Mouse (Mus musculus) hindbrain, embryonic 13.5 days (tissue): ENCODE data around the gene P2rx7. TPM values are rescaled to one million over a fixed set of nuclear protein-coding genes. Genes with fewer than 3 reads are reported as not detected.
A peak's percentile ranks its signal among the peaks of the same experiment; 100 is the strongest.

Experiments
- ATAC-seq: fragments of 200-750 bp; cut with Nextera tagmentation; 2 replicates; pipeline ENCODE4 v1.8.0; 2017; ENCODE audit warnings: moderate TSS enrichment; ENCODE audit not compliant: low FRiP score
- H3K27ac ChIP-seq: fragments of 300-500 bp; sonication (generic); 2 replicates; pipeline ENCODE4 v1.5.1; 2015; ENCODE audit warnings: inconsistent platforms, mild to moderate bottlenecking, moderate library complexity
- H3K27me3 ChIP-seq: fragments of 300-500 bp; sonication (generic); 2 replicates; pipeline ENCODE4 v1.6.1; 2015; ENCODE audit warnings: mild to moderate bottlenecking, inconsistent platforms
- H3K36me3 ChIP-seq: fragments of 300-500 bp; sonication (generic); 2 replicates; pipeline ENCODE4 v1.6.1; 2015; ENCODE audit warnings: mild to moderate bottlenecking, inconsistent platforms
- H3K4me1 ChIP-seq: fragments of 300-500 bp; sonication (generic); replicated peaks from 2 replicates; pipeline ENCODE4 v1.6.1; 2015; ENCODE audit warnings: inconsistent platforms
- H3K4me2 ChIP-seq: fragments of 300-500 bp; sonication (generic); 2 replicates; pipeline ENCODE4 v1.6.1; 2015; ENCODE audit warnings: inconsistent platforms, mild to moderate bottlenecking, moderate library complexity
- H3K4me3 ChIP-seq: fragments of 300-500 bp; sonication (generic); 2 replicates; pipeline ENCODE4 v1.5.1; 2015; ENCODE audit warnings: mild to moderate bottlenecking, inconsistent platforms
- H3K9ac ChIP-seq: fragments of 300-500 bp; sonication (generic); 2 replicates; pipeline ENCODE4 v1.6.1; 2015; ENCODE audit warnings: mild to moderate bottlenecking, inconsistent platforms
- H3K9me3 ChIP-seq: fragments of 300-500 bp; sonication (generic); 2 replicates; pipeline ENCODE4 v1.6.1; 2016; ENCODE audit warnings: inconsistent platforms
- WGBS: fragments of 180-500 bp; shearing (Covaris S2); methylation state at CpG from one replicate; pipeline ENCODE4 v1.1.7; 2015; 5-methylcytosine and 5-hydroxymethylcytosine counted together
- polyA plus RNA-seq: library from polyadenylated mRNA; unstranded; fragments of >200 nt; fragmentation: Nextera tagmentation; extraction: Ambion mirVana; gene quantifications from 2 replicates; pipeline ENCODE4 v1.2.1, GENCODE M21; 2015

Gene P2rx7
- polyA plus RNA-seq, 1 experiment from 2014 or later = 6.5 TPM

- 91% methylated on average over 5 of the region's 5 CpGs for WGBS
- Histone ChIP-seq H3K4me1 (peaks cover 8% of the 10 kb centered on the region; the same call in 1 of the 2 replicates), H3K4me2 (no peak overlapping the region), H3K4me3 (no peak overlapping the region), H3K27me3 (no peaks in the 10 kb centered on the region), H3K9me3 (no peaks in the 10 kb centered on the region), H3K9ac (no peak overlapping the region), H3K27ac (no peak overlapping the region), H3K36me3 (no peaks in the 10 kb centered on the region)
- no peak for ATAC-seq
These were observed 28.6 kb downstream of the P2rx7 start for GRCm38 (mm10) chr5:122672298-122672697.

GRCm38 (mm10) chr5:122676002-122676401 is 32.3 kb downstream of the P2rx7 start:
- ATAC-seq = no peak
- peaks cover 4% of the 10 kb centered on the region; the same call in 1 of the 2 replicates for H3K4me1 ChIP-seq
- no peak overlapping the region for H3K4me3 ChIP-seq
- no peak overlapping the region for H3K27ac ChIP-seq
- no peaks in the 10 kb centered on the region for H3K36me3 ChIP-seq
- H3K4me2 ChIP-seq = no peak overlapping the region
- no peaks in the 10 kb centered on the region for H3K27me3 ChIP-seq
- no peak overlapping the region for H3K9ac ChIP-seq
- no peaks in the 10 kb centered on the region for H3K9me3 ChIP-seq
- WGBS = 90% methylated on average over 8 of the region's 8 CpGs

GRCm38 (mm10) chr5:122677983-122678382 is 34.3 kb downstream of the P2rx7 start:
- 94% methylated on average over 9 of the region's 9 CpGs for WGBS
- Histone ChIP-seq H3K4me1 (peaks cover 4% of the 10 kb centered on the region; the same call in 1 of the 2 replicates), H3K9ac (no peak overlapping the region), H3K36me3 (no peaks in the 10 kb centered on the region), H3K27me3 (no peaks in the 10 kb centered on the region), H3K9me3 (no peaks in the 10 kb centered on the region), H3K4me3 (no peak overlapping the region), H3K27ac (no peak overlapping the region), H3K4me2 (no peak overlapping the region)
- ATAC-seq = no peak

GRCm38 (mm10) chr5:122679881-122680280 is 36.2 kb downstream of the P2rx7 start:
- H3K27me3 ChIP-seq = no peaks in the 10 kb centered on the region
- H3K4me2 ChIP-seq = no peak overlapping the region
- H3K9me3 ChIP-seq = no peaks in the 10 kb centered on the region
- no peak overlapping the region for H3K4me3 ChIP-seq
- no peak overlapping the region for H3K9ac ChIP-seq
- H3K36me3 ChIP-seq = no peaks in the 10 kb centered on the region
- H3K27ac ChIP-seq = no peak overlapping the region
- H3K4me1 ChIP-seq = no peaks in the 10 kb centered on the region
- WGBS = 89% methylated on average over 8 of the region's 8 CpGs
- ATAC-seq = no peak

GRCm38 (mm10) chr5:122681276-122681675 is 37.6 kb downstream of the P2rx7 start:
- ATAC-seq = no peak
- 85% methylated on average over 12 of the region's 12 CpGs for WGBS
- H3K4me1 ChIP-seq = no peaks in the 10 kb centered on the region
- no peak overlapping the region for H3K27ac ChIP-seq
- no peak overlapping the region for H3K4me3 ChIP-seq
- no peaks in the 10 kb centered on the region for H3K36me3 ChIP-seq
- H3K9ac ChIP-seq = no peak overlapping the region
- no peaks in the 10 kb centered on the region for H3K9me3 ChIP-seq
- no peak overlapping the region for H3K4me2 ChIP-seq
- no peaks in the 10 kb centered on the region for H3K27me3 ChIP-seq

GRCm38 (mm10) chr5:122683926-122684325 is 40.2 kb downstream of the P2rx7 start:
- Histone ChIP-seq H3K9ac (no peak overlapping the region), H3K27ac (no peak overlapping the region), H3K4me2 (no peak overlapping the region), H3K36me3 (no peaks in the 10 kb centered on the region), H3K9me3 (no peaks in the 10 kb centered on the region), H3K4me3 (no peak overlapping the region), H3K4me1 (no peaks in the 10 kb centered on the region), H3K27me3 (no peaks in the 10 kb centered on the region)
- 78% methylated on average over 10 of the region's 10 CpGs for WGBS
- ATAC-seq = no peak

GRCm38 (mm10) chr5:122687391-122687790 is 43.7 kb downstream of the P2rx7 start:
- 95% methylated on average over 4 of the region's 4 CpGs for WGBS

GRCm38 (mm10) chr5:122689153-122689552 is 45.4 kb downstream of the P2rx7 start:
- WGBS = 93% methylated on average over 7 of the region's 7 CpGs
- H3K27me3 ChIP-seq = no peaks in the 10 kb centered on the region
- peaks cover 8% of the 10 kb centered on the region; the same call in 1 of the 2 replicates for H3K4me1 ChIP-seq
- H3K27ac ChIP-seq = no peak overlapping the region
- no peak overlapping the region for H3K9ac ChIP-seq
- no peak overlapping the region for H3K4me2 ChIP-seq
- H3K9me3 ChIP-seq = no peaks in the 10 kb centered on the region
- no peak overlapping the region for H3K4me3 ChIP-seq
- no peaks in the 10 kb centered on the region for H3K36me3 ChIP-seq
- no peak for ATAC-seq

More at GRCm38 (mm10) chr5:122687391-122687790, 43.7 kb downstream of the P2rx7 start:
- Histone ChIP-seq H3K9ac (no peak overlapping the region), H3K27me3 (no peaks in the 10 kb centered on the region), H3K4me2 (no peak overlapping the region), H3K4me3 (no peak overlapping the region), H3K27ac (no peak overlapping the region), H3K4me1 (no peaks in the 10 kb centered on the region), H3K36me3 (no peaks in the 10 kb centered on the region), H3K9me3 (no peaks in the 10 kb centered on the region)
- no peak for ATAC-seq

GRCm38 (mm10) chr5:122690486-122690885 is 46.8 kb downstream of the P2rx7 start:
- 48% methylated on average over 6 of the region's 6 CpGs for WGBS
- no peak for ATAC-seq
- H3K9ac ChIP-seq = no peak overlapping the region
- H3K27ac ChIP-seq = no peak overlapping the region
- H3K36me3 ChIP-seq = no peaks in the 10 kb centered on the region
- no peak overlapping the region for H3K4me2 ChIP-seq
- peaks cover 8% of the 10 kb centered on the region; the same call in 1 of the 2 replicates for H3K4me1 ChIP-seq
- no peaks in the 10 kb centered on the region for H3K27me3 ChIP-seq
- no peak overlapping the region for H3K4me3 ChIP-seq
- H3K9me3 ChIP-seq = no peaks in the 10 kb centered on the region

GRCm38 (mm10) chr5:122693431-122694207 is 49.9 kb downstream of the P2rx7 start:
- peak; percentile 93 for ATAC-seq
- no peaks in the 10 kb centered on the region for H3K27me3 ChIP-seq
- no peak overlapping the region for H3K4me2 ChIP-seq
- no peak overlapping the region for H3K9ac ChIP-seq
- no peak overlapping the region for H3K4me3 ChIP-seq
- peaks cover 17% of the 10 kb centered on the region; the same call in 1 of the 2 replicates for H3K4me1 ChIP-seq
- H3K36me3 ChIP-seq = no peaks in the 10 kb centered on the region
- 18% methylated on average over 13 of the region's 13 CpGs for WGBS
- peak overlapping the region; percentile 66 for H3K27ac ChIP-seq
- H3K9me3 ChIP-seq = no peaks in the 10 kb centered on the region

- Histone ChIP-seq H3K4me2 (no peak overlapping the region), H3K27me3 (no peaks in the 10 kb centered on the region), H3K9me3 (no peaks in the 10 kb centered on the region), H3K4me3 (no peak overlapping the region), H3K36me3 (no peaks in the 10 kb centered on the region), H3K9ac (no peak overlapping the region), H3K4me1 (peaks cover 17% of the 10 kb centered on the region; the same call in 1 of the 2 replicates), H3K27ac (no peak overlapping the region)
- 66% methylated on average over 8 of the region's 8 CpGs for WGBS
- no peak for ATAC-seq
These were observed 51.8 kb downstream of the P2rx7 start for GRCm38 (mm10) chr5:122695516-122695915.

- H3K4me2 ChIP-seq = no peak overlapping the region
- H3K27ac ChIP-seq = no peak overlapping the region
- ATAC-seq = no peak
- peaks cover 14% of the 10 kb centered on the region; the same call in 1 of the 2 replicates for H3K4me1 ChIP-seq
- no peaks in the 10 kb centered on the region for H3K36me3 ChIP-seq
- H3K9ac ChIP-seq = no peak overlapping the region
- no peaks in the 10 kb centered on the region for H3K27me3 ChIP-seq
- no peaks in the 10 kb centered on the region for H3K9me3 ChIP-seq
- no peak overlapping the region for H3K4me3 ChIP-seq
- 88% methylated on average over 10 of the region's 10 CpGs for WGBS
These were observed 54.5 kb downstream of the P2rx7 start for GRCm38 (mm10) chr5:122698041-122698700.
